Mouse (Mus musculus): ENCODE measurements at regions not wholly inside any gene's neighbourhood (a gene's known extent, or its start where the extent isn't known, plus 50 kb on each side); places are given as distances from the start of the nearest gene placed in this dataset.

DNA sequence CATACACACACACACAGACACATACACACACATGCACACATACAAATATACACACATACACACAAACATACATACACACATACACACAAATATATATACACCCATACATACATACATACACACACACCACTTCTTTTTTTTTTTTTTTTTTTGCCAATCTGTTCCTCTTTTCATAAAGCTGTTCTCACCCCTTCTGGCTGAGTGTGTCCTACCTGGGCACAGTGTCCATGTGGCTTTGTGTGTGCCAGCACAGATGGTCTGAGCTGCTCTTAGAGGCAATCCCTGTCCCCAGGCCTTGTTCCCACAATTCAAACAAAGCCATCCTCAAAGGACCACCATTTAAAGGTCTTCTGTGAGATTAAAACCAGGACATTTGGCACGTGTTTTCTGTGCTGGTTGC is 127.6 kb upstream of the Prep start:
- no peak for DNase-seq

DNA sequence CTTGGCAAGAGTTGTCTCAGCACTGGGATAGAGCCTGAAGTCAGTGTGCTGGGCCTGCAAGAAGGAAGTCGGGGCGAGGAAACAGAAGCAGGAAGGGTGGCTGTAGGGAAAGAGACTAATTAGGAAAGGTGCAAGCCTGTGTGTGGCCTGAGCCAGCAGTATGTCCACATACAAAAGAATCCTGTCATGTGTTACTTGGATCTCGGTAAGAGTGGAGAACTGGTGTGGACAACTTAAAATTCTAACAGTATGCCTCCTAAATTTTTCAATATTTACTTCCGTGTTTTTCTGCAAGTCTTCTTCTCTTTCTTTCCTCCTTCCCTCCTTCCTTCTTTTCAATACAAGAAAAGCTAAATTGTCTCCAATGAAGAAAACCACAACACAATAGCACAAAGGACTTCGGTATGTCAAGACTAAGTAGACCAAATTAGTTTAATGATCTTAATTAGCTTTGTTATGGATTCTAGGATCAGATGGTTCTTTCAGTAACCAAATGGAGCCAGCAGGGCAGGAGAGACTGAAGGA is 130.0 kb upstream of the Prep start:
- no peak for DNase-seq

DNA sequence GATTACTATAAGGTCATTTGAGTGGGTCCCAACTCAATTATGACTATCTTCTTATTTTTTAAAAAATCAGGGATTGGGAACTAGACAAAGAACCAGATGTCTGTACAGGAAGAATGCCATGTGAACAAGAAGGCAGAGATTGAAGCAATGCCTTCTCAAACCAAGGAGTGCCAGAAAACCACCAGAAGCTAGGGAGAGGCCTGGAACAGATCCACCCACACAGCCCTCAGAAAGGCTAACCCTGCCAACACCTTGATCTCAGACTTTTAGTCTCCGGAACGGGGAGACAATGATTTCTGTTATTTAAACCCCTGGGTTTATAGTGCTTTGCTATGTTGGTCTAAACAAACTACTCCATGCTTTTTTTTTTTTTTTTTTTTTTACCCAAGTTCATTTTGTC is 136.2 kb upstream of the Prep start:
- no peak for DNase-seq

DNA sequence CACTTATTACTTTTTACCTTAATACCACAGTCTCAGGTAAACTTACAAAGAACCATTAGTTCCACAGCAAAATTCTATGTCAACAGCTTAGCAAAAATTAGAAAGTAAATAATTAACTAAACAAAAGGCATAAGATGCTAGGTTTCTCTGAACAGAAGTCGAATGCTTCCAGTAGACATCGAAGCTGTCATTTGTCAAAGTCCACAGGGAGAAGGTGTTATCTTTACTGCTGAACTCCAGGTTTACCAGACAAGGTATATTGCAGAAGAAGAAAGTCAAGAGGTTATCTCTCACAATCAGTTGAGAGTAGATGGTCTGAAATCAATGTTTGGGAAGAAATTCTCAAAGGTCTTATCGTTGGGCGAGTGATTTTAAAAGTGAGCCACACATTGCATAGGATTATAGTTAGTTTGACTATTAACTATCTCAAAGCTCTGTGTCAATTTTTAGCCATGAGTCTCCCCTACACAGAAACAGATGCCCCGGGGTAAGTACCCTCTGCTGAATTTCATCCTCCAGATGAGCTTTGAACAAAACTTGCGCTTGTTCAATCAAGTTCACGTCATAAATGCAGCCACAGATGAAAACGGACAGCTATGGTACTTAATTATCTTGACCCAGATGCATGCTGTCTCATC is 153.1 kb upstream of the Prep start:
- DNase-seq = no peak

DNA sequence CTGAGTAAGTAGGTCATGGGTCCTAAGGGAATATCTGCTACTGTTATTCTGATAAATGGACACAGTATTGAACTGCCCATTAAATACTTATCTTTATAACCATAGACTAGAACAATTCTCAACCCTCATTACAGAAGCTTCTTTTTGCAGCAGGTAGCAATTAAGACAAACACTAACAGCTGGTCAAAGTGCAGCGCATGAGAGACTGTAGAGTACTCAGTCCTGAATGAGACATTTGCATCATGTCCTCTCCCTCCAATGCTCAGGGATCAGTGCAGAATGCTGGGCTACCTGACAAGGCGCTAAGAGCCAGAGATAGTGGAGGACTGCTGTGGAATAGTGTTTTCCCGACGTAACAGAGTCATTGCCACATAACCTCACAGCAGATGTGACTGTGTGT is 162.5 kb upstream of the Prep start:
- no peak for DNase-seq

DNA sequence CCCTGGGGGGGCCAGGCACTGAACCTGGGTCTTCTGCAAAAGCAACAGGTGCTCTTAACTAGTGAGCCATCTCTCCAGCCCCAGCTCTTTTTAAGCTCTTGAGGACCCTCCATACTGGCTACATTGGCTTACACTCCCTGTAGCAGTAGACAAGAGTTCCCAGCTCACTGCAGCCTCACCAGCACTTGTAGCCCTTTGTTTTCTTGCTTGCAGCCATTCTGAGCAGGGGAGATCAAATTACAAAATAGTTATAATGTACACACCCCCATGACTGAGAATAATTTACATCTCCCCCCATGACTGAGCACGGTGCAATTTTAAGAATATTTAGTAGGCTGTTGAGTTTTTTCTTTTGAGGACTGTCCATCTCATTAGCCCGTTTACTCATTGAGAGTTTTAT is 165.8 kb upstream of the Prep start:
- no peak for DNase-seq

DNA sequence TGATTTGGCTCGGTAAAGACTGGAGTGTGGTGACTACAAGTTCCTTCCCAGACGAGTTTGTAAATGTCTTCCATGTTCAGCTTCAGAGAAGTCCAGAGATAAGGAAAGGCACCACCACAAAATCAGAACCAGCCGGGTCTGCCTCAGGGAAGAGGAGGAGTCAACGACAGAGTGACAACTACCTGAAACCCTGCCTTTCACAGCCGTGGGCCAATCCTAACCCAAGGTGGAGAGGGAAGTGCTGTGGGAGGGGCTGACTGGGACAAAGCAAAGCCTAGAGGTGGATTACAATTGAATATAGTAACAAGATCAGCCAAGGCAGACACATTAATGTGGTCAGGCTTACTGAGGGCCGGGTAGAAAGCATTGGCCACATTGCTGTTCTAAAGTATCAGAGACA is 174.9 kb upstream of the Prep start:
- no peak for DNase-seq

DNA sequence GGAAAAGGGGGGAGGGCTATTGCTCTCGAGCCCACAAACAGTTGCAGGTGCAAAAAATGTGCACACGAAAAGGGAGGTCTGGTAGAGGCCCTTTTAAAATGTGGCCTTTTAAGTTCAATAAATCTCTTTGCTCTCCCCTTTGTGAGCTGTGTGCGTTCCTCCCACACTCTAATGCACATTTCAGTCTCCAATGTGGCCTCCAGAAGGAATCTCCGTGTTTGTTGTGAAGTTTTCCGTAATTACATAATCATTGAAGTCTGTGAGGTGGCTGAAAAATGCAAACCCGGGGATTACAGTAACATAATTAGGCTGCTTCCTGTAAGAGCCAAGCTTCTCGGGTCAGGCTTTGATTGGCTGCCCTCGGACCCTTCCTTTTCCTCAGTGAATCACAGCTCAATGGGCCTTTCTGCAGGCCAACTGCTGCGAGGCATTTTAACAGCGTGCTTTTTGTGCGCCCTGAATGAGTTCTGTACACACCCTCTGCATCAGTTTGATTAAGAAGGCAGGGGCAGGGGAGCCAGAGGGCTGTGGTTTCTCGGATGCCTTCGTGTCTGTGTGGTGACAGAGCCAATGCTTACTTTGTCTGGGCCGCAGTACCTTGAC is 179.8 kb upstream of the Prep start:
- no peak for DNase-seq

DNA sequence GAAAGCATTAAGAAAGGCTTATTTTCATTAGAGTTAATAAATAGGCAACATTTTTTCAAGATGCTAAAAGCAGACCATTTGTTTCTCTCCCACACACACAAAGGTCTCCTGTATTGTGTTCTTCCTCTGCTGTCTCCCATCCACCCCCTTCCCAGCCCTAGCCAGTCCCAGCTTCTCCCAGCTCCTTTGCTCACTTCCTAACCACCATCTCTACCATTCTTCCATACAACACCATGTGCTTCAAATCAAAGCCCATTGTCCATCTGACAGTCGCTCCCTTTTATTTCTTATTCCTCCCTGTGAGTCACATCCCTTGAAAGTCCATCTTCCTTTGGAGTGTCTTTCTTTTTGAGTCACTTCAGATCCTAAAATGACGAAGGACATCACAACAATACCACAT is 185.0 kb upstream of the Prep start:
- DNase-seq = no peak

DNA sequence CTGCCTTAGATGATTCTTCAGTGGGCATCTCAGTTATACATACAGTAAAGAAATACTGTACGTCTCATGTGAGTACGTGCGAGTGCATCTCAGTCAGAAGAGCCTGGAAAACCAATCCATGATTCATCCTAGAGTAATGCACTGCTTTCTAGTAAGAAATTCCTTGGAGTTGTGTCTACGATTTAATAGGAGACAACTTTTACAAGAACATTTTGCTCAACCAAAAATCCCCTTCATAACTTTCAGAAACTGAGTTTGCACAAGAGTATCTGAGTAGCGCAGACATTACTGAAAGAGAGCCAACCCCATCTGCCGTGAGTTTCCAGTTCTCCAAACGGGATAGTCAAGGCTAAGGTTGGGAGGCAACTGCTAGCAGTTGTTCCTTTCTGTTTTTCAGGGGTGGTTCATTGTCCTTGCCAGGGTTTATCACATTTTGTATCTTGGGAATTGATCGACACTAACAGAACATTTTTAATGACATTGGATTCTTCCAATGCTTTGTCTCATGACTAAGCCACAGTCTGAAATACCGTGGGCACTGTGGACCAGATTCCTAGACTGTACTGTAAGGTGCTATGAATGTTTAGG is 189.8 kb upstream of the Prep start:
- DNase-seq = no peak

DNA sequence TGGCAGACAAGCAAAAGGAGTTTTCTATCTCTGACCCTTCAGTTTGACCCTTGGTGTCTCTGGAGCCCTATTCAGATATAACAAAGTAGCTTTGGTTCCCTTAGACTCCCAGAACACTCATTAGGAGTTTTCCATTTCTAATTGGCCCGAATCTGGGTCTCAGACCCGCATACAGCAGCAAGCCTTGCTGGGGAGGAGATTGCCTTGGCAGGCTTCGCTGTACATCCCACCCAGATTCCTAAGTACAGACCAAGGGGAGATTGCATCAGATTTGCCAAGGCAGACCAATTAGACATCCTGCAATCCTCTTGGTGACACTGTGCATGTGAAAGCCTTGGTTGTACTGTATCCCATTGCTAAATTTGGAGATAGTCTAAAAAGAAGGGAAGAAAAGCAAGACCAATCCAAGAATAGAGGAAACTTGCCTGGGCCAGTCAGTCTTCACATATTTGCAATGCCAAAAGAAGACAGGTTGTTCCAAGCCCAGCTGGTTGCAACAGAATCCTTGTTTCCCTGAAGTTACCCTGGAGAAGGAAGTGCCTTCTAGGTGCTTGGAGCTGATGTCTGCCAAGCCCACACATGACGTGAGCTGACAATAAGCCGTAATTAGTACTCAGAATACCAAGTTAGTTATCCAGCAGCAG is 193.2 kb upstream of the Prep start:
- no peak for DNase-seq

DNA sequence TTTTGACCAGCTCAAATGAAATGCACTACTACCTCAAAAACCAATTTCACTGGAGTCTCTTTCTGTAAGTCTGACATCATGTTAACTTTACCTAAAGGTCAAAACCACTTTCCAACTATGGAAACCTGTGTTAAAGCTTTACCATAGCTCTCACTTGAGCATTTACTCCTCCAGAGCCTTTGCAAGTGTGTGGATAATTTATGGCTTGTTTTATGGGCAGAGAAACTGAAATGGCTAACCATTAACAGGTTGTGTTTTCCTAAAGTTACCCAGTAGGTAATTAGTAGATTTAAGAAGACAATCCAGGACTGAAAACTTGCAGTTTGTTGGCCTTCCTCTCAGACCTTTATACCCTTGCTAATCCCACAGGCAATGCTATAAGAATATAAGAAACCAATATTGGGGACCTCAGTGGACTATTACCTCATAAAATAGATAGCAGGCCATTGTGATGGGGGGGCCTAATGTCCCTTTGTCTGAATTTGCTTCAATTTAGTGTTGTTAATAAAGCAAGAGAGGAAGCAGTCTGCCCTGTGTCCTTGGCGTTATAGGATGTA is 202.7 kb upstream of the Prep start:
- DNase-seq = no peak

DNA sequence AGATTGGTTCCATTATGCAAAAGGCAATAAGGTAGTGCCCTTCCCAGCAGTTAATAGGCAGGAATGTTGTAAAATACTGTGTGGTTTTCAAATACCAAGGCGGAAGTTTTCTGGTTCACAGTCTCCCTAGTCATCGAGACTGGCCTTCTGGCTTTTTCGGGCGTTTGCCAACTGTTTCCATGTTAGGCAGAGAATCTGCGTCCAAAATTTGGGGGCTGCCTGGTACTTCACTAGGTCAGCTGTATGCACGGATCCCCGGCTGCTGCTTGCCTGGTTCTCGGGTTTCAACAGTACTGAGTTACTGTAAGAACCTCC is 204.7 kb upstream of the Prep start:
- no peak for DNase-seq

DNA sequence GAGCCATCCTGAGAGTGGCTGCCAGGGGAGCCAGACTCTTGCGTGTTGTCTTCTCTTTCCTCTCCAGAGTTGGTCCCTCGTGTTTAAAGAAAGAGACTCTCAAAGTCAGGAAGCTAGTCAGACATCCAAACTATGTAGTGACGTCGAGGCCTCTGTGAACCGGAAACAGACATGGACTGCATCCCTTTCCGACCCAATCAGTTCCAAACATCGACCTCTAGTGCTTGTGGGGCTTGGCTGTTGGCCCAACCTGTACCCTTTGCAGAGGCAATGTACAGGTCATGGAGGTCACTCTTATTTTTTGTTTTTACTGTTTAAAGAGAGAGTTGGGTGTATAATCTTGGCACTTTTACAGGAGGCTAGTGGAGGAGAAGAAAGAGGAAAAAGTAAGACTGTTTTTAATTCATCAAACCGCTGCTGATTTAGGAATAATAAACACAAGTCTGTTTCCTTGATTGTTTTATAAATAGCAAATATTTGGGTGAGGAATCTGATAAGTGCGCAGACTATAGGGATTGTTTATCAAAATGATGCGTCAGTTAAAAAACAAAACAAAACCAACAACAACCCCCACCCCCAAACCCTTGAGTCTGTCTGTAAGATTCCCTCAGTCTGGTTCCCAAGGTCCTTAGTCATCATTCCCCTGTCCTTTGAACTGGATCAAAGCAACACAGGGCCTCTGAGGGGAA is 205.2 kb upstream of the Prep start:
- no peak for DNase-seq

DNA sequence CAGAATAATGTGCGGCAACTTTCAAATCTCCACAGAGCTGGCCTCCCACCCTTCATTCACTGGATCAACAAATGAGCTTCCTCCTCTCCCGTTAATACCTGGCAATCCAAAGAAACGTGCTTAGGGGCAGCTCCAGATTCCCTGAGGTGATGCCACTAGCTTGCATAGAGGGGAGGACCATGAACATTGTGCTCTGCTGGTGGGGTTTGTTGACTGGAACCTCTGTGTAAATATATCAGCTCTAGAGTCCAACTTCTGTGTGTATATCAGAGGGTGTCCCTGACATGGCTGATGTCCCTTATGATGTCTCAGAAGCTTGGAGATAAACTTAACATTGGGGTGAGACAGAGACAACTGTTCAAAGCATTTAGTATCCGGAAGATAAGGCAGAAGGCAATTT is 209.6 kb upstream of the Prep start:
- no peak for DNase-seq

DNA sequence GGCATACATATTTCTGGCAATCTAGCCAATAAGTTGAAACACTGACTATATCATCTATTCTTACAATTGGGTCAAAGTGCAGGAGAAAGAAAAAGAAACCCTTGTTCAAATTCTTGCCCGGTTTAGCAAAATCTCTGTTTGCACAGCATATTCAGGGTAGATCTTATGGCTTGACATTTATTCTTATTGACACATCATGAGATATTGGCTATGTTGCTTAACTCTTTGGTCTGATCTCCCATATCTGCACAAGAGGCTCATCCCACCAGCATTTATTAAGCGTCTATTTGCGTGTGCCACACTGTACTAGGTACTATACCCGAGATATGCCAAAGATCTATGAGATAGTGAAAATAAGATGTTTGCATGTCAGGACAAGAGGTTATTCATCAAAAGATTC is 212.9 kb upstream of the Prep start:
- no peak for DNase-seq

DNA sequence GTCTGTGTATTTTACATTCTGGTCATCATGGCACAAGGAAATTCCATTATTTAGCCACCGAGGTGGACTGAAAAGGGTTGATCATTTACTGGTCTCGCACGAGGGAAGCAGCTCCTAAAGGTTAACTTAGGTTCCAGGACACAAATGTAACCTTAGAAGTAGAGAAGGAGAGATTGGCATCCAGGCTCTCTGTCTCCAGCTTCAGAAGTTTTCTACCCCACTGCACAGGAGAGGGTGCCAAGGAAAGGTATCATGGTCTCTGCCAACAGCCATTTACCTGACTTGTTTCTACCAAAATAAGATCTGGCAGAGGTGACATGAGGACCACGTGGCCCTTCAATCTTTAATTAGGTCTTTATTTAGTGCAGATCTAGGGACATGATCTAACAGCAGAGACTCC is 218.0 kb upstream of the Prep start:
- no peak for DNase-seq

DNA sequence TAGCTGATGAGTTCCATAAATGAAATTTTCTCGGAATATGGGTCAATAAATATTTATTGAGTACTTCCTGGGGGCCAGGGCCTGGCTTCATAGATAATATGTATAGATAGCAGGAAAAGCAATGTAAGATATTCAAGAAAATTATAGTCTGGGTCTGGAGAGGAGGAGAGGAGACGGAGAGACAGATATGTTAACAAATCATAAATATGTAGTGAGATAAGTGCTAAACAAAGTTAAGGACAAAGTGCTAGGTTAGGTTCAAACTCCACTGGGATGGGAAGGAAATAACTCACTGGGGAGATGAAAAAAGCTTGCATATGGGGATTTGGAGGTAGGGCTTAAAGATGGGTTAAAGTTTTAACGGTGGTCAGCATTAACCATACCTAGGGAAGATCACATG is 220.2 kb upstream of the Prep start:
- no peak for DNase-seq

DNA sequence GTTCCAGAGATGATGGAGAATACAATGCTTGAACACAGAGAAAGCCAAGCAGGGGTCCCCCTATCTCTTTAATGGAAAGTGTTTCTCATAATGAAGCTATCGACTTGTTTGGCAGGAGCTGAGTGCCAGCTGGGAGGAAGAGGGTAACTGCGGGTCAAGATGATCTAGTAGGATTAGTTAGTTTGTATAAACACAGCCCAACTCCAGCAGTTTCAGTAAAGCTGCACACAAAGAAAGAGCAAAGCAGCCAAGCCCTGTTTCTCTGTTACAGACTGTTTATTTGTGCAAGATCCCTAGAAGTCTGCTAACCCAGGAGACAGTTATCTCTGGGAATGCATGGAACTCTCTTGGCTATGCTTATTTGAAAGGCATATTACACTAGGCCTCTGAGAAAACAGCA is 220.9 kb upstream of the Prep start:
- DNase-seq = no peak

DNA sequence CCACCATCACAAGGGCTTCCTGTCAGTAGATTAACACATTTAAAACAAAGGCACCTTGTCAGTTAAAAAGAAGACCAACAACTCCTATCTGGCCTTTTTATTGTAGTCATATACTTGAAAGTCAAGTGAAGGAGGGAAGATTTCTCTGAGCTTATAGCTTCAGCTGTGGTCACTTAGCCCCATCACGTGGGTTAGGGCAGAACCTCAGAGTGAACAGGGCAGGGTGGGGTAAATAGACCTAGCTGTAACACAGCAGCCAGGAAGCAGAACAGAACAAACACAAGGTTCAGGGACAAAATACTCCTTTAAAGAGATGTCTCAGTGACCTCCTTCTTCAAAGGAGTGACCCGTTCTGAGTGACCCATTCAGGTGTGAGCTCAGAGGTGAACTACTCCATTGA is 226.6 kb upstream of the Prep start:
- DNase-seq = no peak

DNA sequence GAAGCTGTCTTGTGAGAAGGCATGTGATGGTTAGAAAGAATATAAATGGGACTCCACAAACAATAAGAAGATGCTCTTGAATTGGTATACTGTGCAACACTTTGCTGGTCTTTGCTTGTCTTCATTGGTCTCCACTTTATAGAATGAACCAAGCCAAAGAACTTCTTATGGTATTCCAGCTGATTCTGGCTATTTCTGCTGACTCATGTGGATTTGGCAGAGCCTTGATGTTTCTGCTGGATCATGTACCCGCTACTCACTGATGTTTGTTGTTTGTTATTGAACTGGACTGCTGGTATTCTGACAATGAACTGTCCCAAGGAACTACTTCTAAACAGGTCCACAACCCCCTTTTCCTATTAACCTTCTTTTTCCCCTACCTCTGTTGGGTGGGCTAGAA is 234.5 kb upstream of the Prep start:
- DNase-seq = no peak

DNA sequence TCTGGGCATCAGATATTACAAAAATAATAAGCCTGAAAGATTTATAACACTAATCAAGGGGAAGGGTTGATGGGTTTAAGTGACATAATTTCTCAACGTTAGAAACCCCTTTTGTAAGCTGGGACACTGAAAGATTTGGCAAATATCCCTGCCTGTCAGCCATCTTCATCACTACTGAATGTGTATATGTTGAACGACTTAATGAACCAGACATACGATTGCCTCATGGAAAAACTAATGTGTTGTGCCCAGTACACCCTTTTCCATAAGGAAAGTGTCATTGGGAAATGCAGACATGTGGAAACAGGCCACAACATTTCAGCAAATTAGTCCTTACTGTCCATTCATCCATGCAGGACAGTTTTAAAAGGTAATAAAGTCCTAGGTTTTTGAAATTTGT is 240.7 kb upstream of the Prep start:
- DNase-seq = no peak

DNA sequence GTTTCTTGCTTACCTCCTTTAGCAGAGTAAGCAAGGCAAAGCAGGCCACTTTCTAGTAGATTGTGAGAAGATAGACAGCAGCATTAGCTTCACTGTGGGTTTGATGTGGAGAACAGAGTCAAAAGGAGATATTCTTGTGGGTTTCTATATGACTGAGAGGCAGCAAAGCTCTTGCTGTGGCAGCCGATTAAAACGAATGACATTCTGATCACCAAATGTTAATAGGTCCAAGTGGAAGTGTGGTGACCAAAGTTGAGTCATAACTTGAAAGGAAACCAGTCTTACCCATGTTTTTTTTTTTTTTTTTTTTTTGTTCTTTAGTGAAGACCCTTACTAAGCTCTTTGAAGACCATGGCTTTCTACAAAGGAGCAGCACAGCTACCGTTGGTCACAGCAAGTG is 245.3 kb upstream of the Prep start:
- DNase-seq = no peak

DNA sequence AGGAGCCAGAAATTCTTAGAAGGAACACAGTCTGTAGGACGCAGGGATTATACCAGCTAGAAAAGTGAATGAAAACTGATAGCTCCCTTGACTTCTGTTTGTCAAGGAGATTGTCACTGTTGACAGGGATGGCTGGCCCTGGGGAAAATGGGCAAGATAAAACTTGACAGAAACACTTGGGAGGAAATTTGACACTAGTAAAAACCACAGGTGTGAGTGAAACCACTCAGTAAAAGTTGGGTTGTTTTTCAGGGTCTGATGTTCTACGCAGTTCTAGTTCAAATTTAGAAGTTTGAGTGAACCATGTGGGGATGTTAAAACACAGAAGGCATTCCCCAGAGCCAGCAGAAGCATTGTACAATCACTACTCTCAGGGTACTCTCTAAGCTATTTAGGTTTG is 246.6 kb upstream of the Prep start:
- DNase-seq = no peak
